Mouse (Mus musculus): ENCODE data around the gene Ntn1. TPM values are rescaled to one million over a fixed set of nuclear protein-coding genes. Genes with fewer than 3 reads are reported as not detected.

The Ntn1 gene
- polyA plus RNA-seq, 1 experiment from 2014 or later: 67.1 TPM

GRCm38 (mm10) chr11:68196566-68196965, 204.1 kb downstream of the Ntn1 start:
- no peak for TF ChIP-seq CTCF (IDR thresholded peaks at IDR 0.05)
- in situ Hi-C loops (cut with MboI; ENCODE audit: low pct_unique_long_range_greater_than_20kb): no loop called here
- ChIA-PET POLR2A (interaction anchor here (0.6 to 0.7 kb wide), 2 partner anchors 28 to 74 kb away, joined by 3 to 4 read pairs; no protein-coding TSS in a partner anchor), CTCF (interaction anchor here (1.4 kb wide), 1 partner anchor 37 kb away, joined by 3 read pairs; no protein-coding TSS in a partner anchor)
- DNase-seq (ENCODE audit: low read depth, low spot score): no peak
- ATAC-seq: no peak
- no peaks in the 10 kb centered on the region for H3K27me3 ChIP-seq

GRCm38 (mm10) chr11:68195693-68196176, 204.9 kb downstream of the Ntn1 start:
- in situ Hi-C loops (cut with MboI; ENCODE audit: low pct_unique_long_range_greater_than_20kb): no loop called here
- H3K27me3 ChIP-seq: no peaks in the 10 kb centered on the region
- TF ChIP-seq CTCF (IDR thresholded peaks at IDR 0.05): no peak
- DNase-seq (ENCODE audit: low read depth, low spot score) (no peak), ATAC-seq (no peak)
- CTCF ChIA-PET: interaction anchor here (1.1 kb wide), 1 partner anchor 12 kb away, joined by 3 read pairs; no protein-coding TSS in a partner anchor
- POLR2A ChIA-PET: no interaction called here

GRCm38 (mm10) chr11:68195168-68195567, 205.5 kb downstream of the Ntn1 start:
- DNase-seq (ENCODE audit: low read depth, low spot score) (no peak), ATAC-seq (no peak)
- ChIA-PET CTCF (interaction anchor here (1.1 kb wide), 1 partner anchor 13 kb away, joined by 3 read pairs; no protein-coding TSS in a partner anchor), POLR2A (no interaction called here)
- in situ Hi-C loops (cut with MboI; ENCODE audit: low pct_unique_long_range_greater_than_20kb): no loop called here
- no peaks in the 10 kb centered on the region for H3K27me3 ChIP-seq
- TF ChIP-seq CTCF (IDR thresholded peaks at IDR 0.05): no peak

GRCm38 (mm10) chr11:68190849-68191248, 209.8 kb downstream of the Ntn1 start:
- in situ Hi-C loops (cut with MboI; ENCODE audit: low pct_unique_long_range_greater_than_20kb): no loop called here
- CTCF ChIA-PET: interaction anchor here (0.7 to 2.9 kb wide), 3 partner anchors 11 to 22 kb away, joined by 4 to 11 read pairs (median 4); no protein-coding TSS in a partner anchor
- TF ChIP-seq CTCF (IDR thresholded peaks at IDR 0.05): no peak
- POLR2A ChIA-PET: interaction anchor here (0.6 kb wide), 1 partner anchor 351 kb away, joined by 3 read pairs; no protein-coding TSS in a partner anchor
- no peak for DNase-seq (ENCODE audit: low read depth, low spot score)
- no peaks in the 10 kb centered on the region for H3K27me3 ChIP-seq
- no peak for ATAC-seq

- no peak for DNase-seq (ENCODE audit: low read depth, low spot score)
- H3K27me3 ChIP-seq: no peaks in the 10 kb centered on the region
- ChIA-PET POLR2A (no interaction called here), CTCF (interaction anchor here (1.7 kb wide), 1 partner anchor 10 kb away, joined by 3 read pairs; no protein-coding TSS in a partner anchor)
- ATAC-seq: no peak
- no peak for TF ChIP-seq CTCF (IDR thresholded peaks at IDR 0.05)
- in situ Hi-C loops (cut with MboI; ENCODE audit: low pct_unique_long_range_greater_than_20kb): no loop called here
These were observed 211.9 kb downstream of the Ntn1 start for GRCm38 (mm10) chr11:68188695-68189201.

GRCm38 (mm10) chr11:68187242-68187641, 213.4 kb downstream of the Ntn1 start:
- ChIA-PET POLR2A (no interaction called here), CTCF (no interaction called here)
- no peak for TF ChIP-seq CTCF (IDR thresholded peaks at IDR 0.05)
- DNase-seq (ENCODE audit: low read depth, low spot score) (no peak), ATAC-seq (no peak)
- in situ Hi-C loops (cut with MboI; ENCODE audit: low pct_unique_long_range_greater_than_20kb): no loop called here
- H3K27me3 ChIP-seq: no peaks in the 10 kb centered on the region

GRCm38 (mm10) chr11:68185647-68186046, 215.0 kb downstream of the Ntn1 start:
- POLR2A ChIA-PET: no interaction called here
- no peaks in the 10 kb centered on the region for H3K27me3 ChIP-seq
- CTCF ChIA-PET: no interaction called here
- in situ Hi-C loops (cut with MboI; ENCODE audit: low pct_unique_long_range_greater_than_20kb): no loop called here
- no peak for TF ChIP-seq CTCF (IDR thresholded peaks at IDR 0.05)
- ATAC-seq (no peak), DNase-seq (ENCODE audit: low read depth, low spot score) (no peak)

- ChIA-PET POLR2A (no interaction called here), CTCF (interaction anchor here (1.0 to 2.8 kb wide), 2 partner anchors 14 to 141 kb away, joined by 3 to 11 read pairs; no protein-coding TSS in a partner anchor)
- H3K27me3 ChIP-seq: no peaks in the 10 kb centered on the region
- no peak for DNase-seq (ENCODE audit: low read depth, low spot score)
- TF ChIP-seq CTCF (IDR thresholded peaks at IDR 0.05): no peak
- no peak for ATAC-seq
- in situ Hi-C loops (cut with MboI; ENCODE audit: low pct_unique_long_range_greater_than_20kb): no loop called here
These were observed 223.2 kb downstream of the Ntn1 start for GRCm38 (mm10) chr11:68177415-68177814.

- in situ Hi-C loops (cut with MboI; ENCODE audit: low pct_unique_long_range_greater_than_20kb): no loop called here
- ChIA-PET CTCF (interaction anchor here (2.8 kb wide), 1 partner anchor 15 kb away, joined by 11 read pairs; no protein-coding TSS in a partner anchor), POLR2A (interaction anchor here (0.6 kb wide), 1 partner anchor 210 kb away, joined by 3 read pairs; no protein-coding TSS in a partner anchor)
- DNase-seq (ENCODE audit: low read depth, low spot score): no peak
- ATAC-seq: no peak
- TF ChIP-seq CTCF (IDR thresholded peaks at IDR 0.05): no peak
- no peaks in the 10 kb centered on the region for H3K27me3 ChIP-seq
These were observed 224.1 kb downstream of the Ntn1 start for GRCm38 (mm10) chr11:68176550-68176949.

- CTCF ChIA-PET: no interaction called here
- no peak for DNase-seq (ENCODE audit: low read depth, low spot score)
- POLR2A ChIA-PET: interaction anchor here (0.6 kb wide), 2 partner anchors 15 to 157 kb away, joined by 4 to 5 read pairs; no protein-coding TSS in a partner anchor
- no peak for TF ChIP-seq CTCF (IDR thresholded peaks at IDR 0.05)
- no peaks in the 10 kb centered on the region for H3K27me3 ChIP-seq
- ATAC-seq: no peak
- in situ Hi-C loops (cut with MboI; ENCODE audit: low pct_unique_long_range_greater_than_20kb): no loop called here
These were observed 228.0 kb downstream of the Ntn1 start for GRCm38 (mm10) chr11:68172648-68173045.

GRCm38 (mm10) chr11:68171973-68172647, 228.5 kb downstream of the Ntn1 start:
- CTCF ChIA-PET: no interaction called here
- POLR2A ChIA-PET: interaction anchor here (0.6 kb wide), 1 partner anchor 16 kb away, joined by 4 read pairs; no protein-coding TSS in a partner anchor
- in situ Hi-C loops (cut with MboI; ENCODE audit: low pct_unique_long_range_greater_than_20kb): no loop called here
- no peaks in the 10 kb centered on the region for H3K27me3 ChIP-seq
- peak; percentile 41 for DNase-seq (ENCODE audit: low read depth, low spot score)
- TF ChIP-seq CTCF (IDR thresholded peaks at IDR 0.05): no peak
- ATAC-seq: peak; percentile 75
